Mouse (Mus musculus): ENCODE data around the gene Nfic. TPM values are rescaled to one million over a fixed set of nuclear protein-coding genes. Genes with fewer than 3 reads are reported as not detected.

The Nfic gene
- total and polyA plus RNA-seq, 3 experiments = 2.0 to 9.7 TPM; not detected in 1

DNA sequence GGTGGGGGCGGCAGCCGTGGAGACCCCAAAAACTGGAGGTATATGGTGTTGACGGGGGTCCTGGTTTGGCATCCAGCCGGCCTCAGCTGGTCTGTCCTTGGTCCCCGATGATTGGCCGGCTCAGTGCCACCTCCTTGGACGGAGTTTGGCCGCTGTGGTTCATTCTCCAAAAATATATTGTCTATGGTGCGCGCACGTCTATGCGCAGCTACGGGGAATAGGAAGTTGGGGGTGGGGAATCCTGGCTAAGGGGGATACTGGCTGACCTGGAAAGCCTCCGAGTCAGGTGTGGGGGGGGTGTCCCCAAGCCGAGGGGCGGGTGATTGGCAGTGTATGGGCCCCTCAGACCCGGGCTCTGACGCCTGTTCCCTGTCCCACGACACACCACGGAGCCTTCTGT, 5.0 kb upstream of the Nfic start:
- H3K4me3 ChIP-seq (ENCODE audit: control insufficient read depth in 1 of 2, insufficient read depth in 1 of 2, low read depth in 2 of 2, low read length in 2 of 2) = peak overlapping the region; percentile 25 to 47; a peak in 2 of 4 replicates
- H3K36me3 ChIP-seq (ENCODE audit: control insufficient read depth in 1 of 2, insufficient read depth in 2 of 2, low read length in 2 of 2) = peaks cover 0 to 3% of the 10 kb centered on the region in 2 experiments; a peak in 2 of 4 replicates
- H3K9me3 ChIP-seq (replicated peaks; ENCODE audit: insufficient read depth, low read length) = no peaks in the 10 kb centered on the region
- peak; percentile 45; the same call in 1 of the 2 replicates for TF ChIP-seq NRF1 (IDR thresholded peaks at IDR 0.05; ENCODE audit: insufficient read depth, low read depth, low read length, poor library complexity, severe bottlenecking)
- TF ChIP-seq TBP (IDR thresholded peaks at IDR 0.05; ENCODE audit: low read depth, low read length) = no peak
- H3K4me1 ChIP-seq (ENCODE audit: control insufficient read depth in 1 of 2, insufficient read depth in 2 of 2, low read length in 2 of 2) = peaks cover 4 to 32% of the 10 kb centered on the region in 2 experiments
- no peak overlapping the region for H3K27ac ChIP-seq (ENCODE audit: control insufficient read depth, low read depth, low read length)
- H3K79me2 ChIP-seq (ENCODE audit: control insufficient read depth, insufficient read depth, low read length, poor library complexity) = no peaks in the 10 kb centered on the region
- no peak overlapping the region for H3K9ac ChIP-seq (ENCODE audit: control insufficient read depth, low read depth, low read length, poor library complexity, severe bottlenecking)
- DNase-seq (ENCODE audit: low read depth, low spot score) = no peak
- no peaks in the 10 kb centered on the region; a peak in 2 of 4 replicates for H3K27me3 ChIP-seq (ENCODE audit: control insufficient read depth in 1 of 2, insufficient read depth in 2 of 2, low read length in 2 of 2)

- no peaks in the 10 kb centered on the region for H3K9me3 ChIP-seq (replicated peaks; ENCODE audit: insufficient read depth, low read length)
- no peak overlapping the region for H3K9ac ChIP-seq (ENCODE audit: control insufficient read depth, low read depth, low read length, poor library complexity, severe bottlenecking)
- TF ChIP-seq MAZ (IDR thresholded peaks at IDR 0.05; ENCODE audit: low read depth, low read length) (no peak), TCF12 (IDR thresholded peaks at IDR 0.05; ENCODE audit: low read depth, low read length) (no peak), SIN3A (IDR thresholded peaks at IDR 0.05; ENCODE audit: low read length) (no peak), ZC3H11A (IDR thresholded peaks at IDR 0.05; ENCODE audit: low read depth, low read length) (no peak), ZKSCAN1 (IDR thresholded peaks at IDR 0.05; ENCODE audit: low read depth, low read length) (no peak), MEF2A (IDR thresholded peaks at IDR 0.05; ENCODE audit: extremely low read depth, insufficient replicate concordance, low read depth, low read length, poor library complexity, severe bottlenecking) (no peak), GATA1 (IDR thresholded peaks at IDR 0.05; ENCODE audit: low read depth, low read length) (no peak), MYB (IDR thresholded peaks at IDR 0.05; ENCODE audit: low read depth, low read length) (no peak), POLR2AphosphoS5 (IDR thresholded peaks at IDR 0.05; ENCODE audit: borderline replicate concordance, low read depth, low read length) (no peak)
- no peak overlapping the region for H3K27ac ChIP-seq (ENCODE audit: control insufficient read depth, low read depth, low read length)
- peaks cover 3 to 26% of the 10 kb centered on the region in 2 experiments for H3K4me1 ChIP-seq (ENCODE audit: control insufficient read depth in 1 of 2, insufficient read depth in 2 of 2, low read length in 2 of 2)
- H3K36me3 ChIP-seq (ENCODE audit: control insufficient read depth in 1 of 2, insufficient read depth in 2 of 2, low read length in 2 of 2) = peaks cover 0 to 3% of the 10 kb centered on the region in 2 experiments; a peak in 2 of 4 replicates
- no peak for DNase-seq (ENCODE audit: low read depth, low spot score)
- H3K79me2 ChIP-seq (ENCODE audit: control insufficient read depth, insufficient read depth, low read length, poor library complexity) = no peaks in the 10 kb centered on the region
- H3K27me3 ChIP-seq (ENCODE audit: control insufficient read depth in 1 of 2, insufficient read depth in 2 of 2, low read length in 2 of 2) = peaks cover 0 to 2% of the 10 kb centered on the region in 2 experiments; a peak in 2 of 4 replicates
- H3K4me3 ChIP-seq (ENCODE audit: control insufficient read depth in 1 of 2, insufficient read depth in 1 of 2, low read depth in 2 of 2, low read length in 2 of 2) = no peak overlapping the region
These were observed 4.0 kb upstream of the Nfic start for GRCm38 (mm10) chr10:81459399-81459798.

DNA sequence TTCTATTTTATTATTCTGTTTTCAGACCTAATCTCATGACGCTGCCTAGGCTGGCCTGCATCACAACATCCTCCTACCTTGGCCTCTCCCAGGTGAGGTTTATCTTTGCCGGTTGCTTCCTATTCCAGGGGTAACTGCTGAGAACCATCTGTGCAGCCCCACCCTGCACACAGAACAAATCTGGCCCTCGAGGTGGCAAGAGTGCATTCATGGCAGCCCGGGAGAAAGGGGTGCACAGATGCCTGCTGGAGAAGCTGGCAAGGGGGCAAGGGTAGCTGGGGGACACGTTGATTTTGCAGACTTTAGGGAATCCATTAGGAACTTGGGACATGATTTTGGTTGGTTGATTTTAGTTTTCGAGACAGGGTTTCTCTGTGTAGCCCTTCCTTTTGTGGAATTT, 2.8 kb upstream of the Nfic start:
- no peaks in the 10 kb centered on the region for H3K9me3 ChIP-seq (replicated peaks; ENCODE audit: insufficient read depth, low read length)
- H3K9ac ChIP-seq (ENCODE audit: control insufficient read depth, low read depth, low read length, poor library complexity, severe bottlenecking) = no peak overlapping the region
- TF ChIP-seq MXI1 (IDR thresholded peaks at IDR 0.05; ENCODE audit: low read depth, low read length) (no peak), KAT2A (conservative IDR thresholded peaks at IDR 0.05; ENCODE audit: low read depth, low read length) (no peak), NELFE (IDR thresholded peaks at IDR 0.05; ENCODE audit: low read depth, low read length) (no peak)
- no peak for DNase-seq (ENCODE audit: low read depth, low spot score)
- H3K27me3 ChIP-seq (ENCODE audit: control insufficient read depth in 1 of 2, insufficient read depth in 2 of 2, low read length in 2 of 2) = peaks cover 0 to 2% of the 10 kb centered on the region in 2 experiments; a peak in 2 of 4 replicates
- H3K4me1 ChIP-seq (ENCODE audit: control insufficient read depth in 1 of 2, insufficient read depth in 2 of 2, low read length in 2 of 2) = peaks cover 3 to 23% of the 10 kb centered on the region in 2 experiments
- H3K79me2 ChIP-seq (ENCODE audit: control insufficient read depth, insufficient read depth, low read length, poor library complexity) = no peaks in the 10 kb centered on the region
- H3K27ac ChIP-seq (ENCODE audit: control insufficient read depth, low read depth, low read length) = no peak overlapping the region
- H3K4me3 ChIP-seq (ENCODE audit: control insufficient read depth in 1 of 2, insufficient read depth in 1 of 2, low read depth in 2 of 2, low read length in 2 of 2) = no peak overlapping the region
- peaks cover 0 to 3% of the 10 kb centered on the region in 2 experiments; a peak in 2 of 4 replicates for H3K36me3 ChIP-seq (ENCODE audit: control insufficient read depth in 1 of 2, insufficient read depth in 2 of 2, low read length in 2 of 2)

Data from MEL (cell line).